Mouse (Mus musculus) hindbrain, embryonic 13.5 days (tissue): ENCODE measurements around the gene Akt1s1. TPM values are rescaled to one million over a fixed set of nuclear protein-coding genes. Genes with fewer than 3 reads are reported as not detected.
A peak's percentile ranks its signal among the peaks of the same experiment; 100 is the strongest.
"Not testable (repeated sequence)": the region's sequence is repeated elsewhere in the genome, so short reads cannot be mapped to it uniquely, and the experiment has no call there.

Experiments
- ATAC-seq: fragments of 200-750 bp; cut with Nextera tagmentation; 2 replicates; pipeline ENCODE4 v1.8.0; 2017; ENCODE audit warnings: moderate TSS enrichment; ENCODE audit not compliant: low FRiP score
- H3K27ac ChIP-seq: fragments of 300-500 bp; sonication (generic); 2 replicates; pipeline ENCODE4 v1.5.1; 2015; ENCODE audit warnings: inconsistent platforms, mild to moderate bottlenecking, moderate library complexity
- H3K27me3 ChIP-seq: fragments of 300-500 bp; sonication (generic); 2 replicates; pipeline ENCODE4 v1.6.1; 2015; ENCODE audit warnings: mild to moderate bottlenecking, inconsistent platforms
- H3K36me3 ChIP-seq: fragments of 300-500 bp; sonication (generic); 2 replicates; pipeline ENCODE4 v1.6.1; 2015; ENCODE audit warnings: mild to moderate bottlenecking, inconsistent platforms
- H3K4me1 ChIP-seq: fragments of 300-500 bp; sonication (generic); replicated peaks from 2 replicates; pipeline ENCODE4 v1.6.1; 2015; ENCODE audit warnings: inconsistent platforms
- H3K4me2 ChIP-seq: fragments of 300-500 bp; sonication (generic); 2 replicates; pipeline ENCODE4 v1.6.1; 2015; ENCODE audit warnings: inconsistent platforms, mild to moderate bottlenecking, moderate library complexity
- H3K4me3 ChIP-seq: fragments of 300-500 bp; sonication (generic); 2 replicates; pipeline ENCODE4 v1.5.1; 2015; ENCODE audit warnings: mild to moderate bottlenecking, inconsistent platforms
- H3K9ac ChIP-seq: fragments of 300-500 bp; sonication (generic); 2 replicates; pipeline ENCODE4 v1.6.1; 2015; ENCODE audit warnings: mild to moderate bottlenecking, inconsistent platforms
- H3K9me3 ChIP-seq: fragments of 300-500 bp; sonication (generic); 2 replicates; pipeline ENCODE4 v1.6.1; 2016; ENCODE audit warnings: inconsistent platforms
- WGBS: fragments of 180-500 bp; shearing (Covaris S2); methylation state at CpG from one replicate; pipeline ENCODE4 v1.1.7; 2015; 5-methylcytosine and 5-hydroxymethylcytosine counted together
- polyA plus RNA-seq: library from polyadenylated mRNA; unstranded; fragments of >200 nt; fragmentation: Nextera tagmentation; extraction: Ambion mirVana; gene quantifications from 2 replicates; pipeline ENCODE4 v1.2.1, GENCODE M21; 2015

Gene Akt1s1
- polyA plus RNA-seq, 1 experiment from 2014 or later = 93.7 TPM

DNA sequence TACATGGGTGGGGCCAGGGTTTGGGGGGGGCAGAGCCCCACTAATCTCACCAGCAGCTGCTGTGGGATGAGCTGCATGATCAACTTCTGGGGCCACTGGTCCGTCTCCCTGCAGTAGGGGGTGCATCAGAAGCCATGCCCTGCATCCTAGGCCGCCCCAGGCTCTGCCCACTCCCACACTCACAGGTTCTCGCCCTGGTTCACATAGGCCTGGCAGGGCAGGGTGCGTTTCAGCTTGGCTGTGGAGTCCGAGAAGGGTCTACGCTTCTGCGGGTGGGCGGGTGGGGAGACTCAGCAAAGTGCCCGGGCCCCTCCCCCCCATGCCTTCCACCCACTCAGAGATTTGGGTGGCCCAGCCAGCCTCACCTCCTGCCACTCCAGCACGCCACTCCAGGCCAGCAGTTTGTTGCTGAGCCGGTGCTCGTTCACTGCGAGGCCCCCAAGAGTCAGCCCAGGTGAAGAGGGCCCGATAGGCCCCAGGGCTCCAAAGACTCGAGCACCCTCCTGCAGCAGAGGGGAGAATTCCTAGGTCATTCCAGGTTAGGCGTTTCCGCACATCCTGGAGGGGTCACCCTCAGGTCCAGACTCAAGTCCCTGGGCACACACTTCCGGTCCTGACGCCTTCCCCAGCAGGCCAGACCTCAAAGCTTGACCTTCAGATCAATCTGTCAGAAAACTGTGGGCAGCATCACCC, 18.4 kb downstream of the Akt1s1 start:
- ATAC-seq = no peak
- peak overlapping the region; percentile 93 for H3K4me3 ChIP-seq
- WGBS = 79% methylated on average over 19 of the region's 19 CpGs
- H3K27ac ChIP-seq = peak overlapping the region; percentile 30; the same call in 1 of the 2 replicates
- peak overlapping the region; percentile 99 for H3K9ac ChIP-seq
- H3K36me3 ChIP-seq = peaks cover 44% of the 10 kb centered on the region
- H3K9me3 ChIP-seq = no peaks in the 10 kb centered on the region
- H3K4me1 ChIP-seq = peaks cover 57% of the 10 kb centered on the region
- peak overlapping the region; percentile 98 for H3K4me2 ChIP-seq
- H3K27me3 ChIP-seq = no peaks in the 10 kb centered on the region

DNA sequence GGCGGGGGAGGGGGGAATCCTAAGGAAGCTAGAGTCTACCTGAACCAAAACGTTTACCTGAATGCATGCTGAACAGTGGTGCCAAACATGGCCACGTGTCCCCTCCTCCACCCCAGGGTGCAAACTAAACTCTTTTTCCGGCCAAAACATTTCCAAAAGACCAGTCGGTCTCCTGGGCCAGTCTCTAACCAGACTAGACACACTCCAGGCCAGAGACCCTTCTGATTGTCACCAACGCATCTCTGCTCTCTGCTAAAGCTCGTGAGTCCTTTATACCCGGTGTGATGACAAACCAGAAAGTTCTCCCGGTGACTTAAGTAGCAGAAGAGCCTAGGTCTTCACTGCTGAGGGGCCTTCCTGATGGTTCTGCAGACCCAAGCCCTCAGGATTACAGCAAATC, 19.0 kb downstream of the Akt1s1 start:
- peak overlapping the region; percentile 98 for H3K4me2 ChIP-seq
- H3K4me3 ChIP-seq = peak overlapping the region; percentile 93
- H3K27ac ChIP-seq = peak overlapping the region; percentile 100; the same call in 1 of the 2 replicates
- peak overlapping the region; percentile 99 for H3K9ac ChIP-seq
- ATAC-seq = no peak
- H3K4me1 ChIP-seq = peaks cover 57% of the 10 kb centered on the region
- peaks cover 37% of the 10 kb centered on the region for H3K36me3 ChIP-seq
- no peaks in the 10 kb centered on the region for H3K9me3 ChIP-seq
- WGBS = 54% methylated on average over 9 of the region's 9 CpGs
- no peaks in the 10 kb centered on the region for H3K27me3 ChIP-seq

DNA sequence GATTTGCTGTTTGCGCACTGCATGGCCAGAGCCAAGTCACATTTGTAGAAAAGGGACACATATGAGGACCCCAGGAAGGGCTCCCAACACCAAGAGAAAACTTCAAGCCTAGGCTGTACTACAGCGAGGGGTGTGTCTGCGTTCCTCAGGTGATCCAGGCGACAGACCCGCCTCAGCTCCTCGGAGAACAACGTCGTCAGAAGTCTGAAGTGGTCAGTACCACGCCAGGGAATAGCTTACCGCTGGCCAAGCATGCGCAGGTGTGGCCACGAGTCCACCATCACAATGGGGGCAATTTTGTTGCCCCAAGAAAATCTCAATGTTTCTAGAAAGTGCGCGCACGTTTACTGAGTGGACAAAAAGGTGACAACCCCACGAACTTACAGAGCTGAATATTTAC, 19.7 kb downstream of the Akt1s1 start:
- Histone ChIP-seq H3K9ac (peak overlapping the region; percentile 99), H3K27me3 (no peaks in the 10 kb centered on the region), H3K4me1 (peaks cover 57% of the 10 kb centered on the region), H3K27ac (peak overlapping the region; percentile 100; the same call in 1 of the 2 replicates), H3K4me3 (peak overlapping the region; percentile 93), H3K9me3 (no peaks in the 10 kb centered on the region), H3K4me2 (peak overlapping the region; percentile 98), H3K36me3 (peaks cover 31% of the 10 kb centered on the region)
- ATAC-seq = no peak
- 8% methylated on average over 16 of the region's 16 CpGs for WGBS

DNA sequence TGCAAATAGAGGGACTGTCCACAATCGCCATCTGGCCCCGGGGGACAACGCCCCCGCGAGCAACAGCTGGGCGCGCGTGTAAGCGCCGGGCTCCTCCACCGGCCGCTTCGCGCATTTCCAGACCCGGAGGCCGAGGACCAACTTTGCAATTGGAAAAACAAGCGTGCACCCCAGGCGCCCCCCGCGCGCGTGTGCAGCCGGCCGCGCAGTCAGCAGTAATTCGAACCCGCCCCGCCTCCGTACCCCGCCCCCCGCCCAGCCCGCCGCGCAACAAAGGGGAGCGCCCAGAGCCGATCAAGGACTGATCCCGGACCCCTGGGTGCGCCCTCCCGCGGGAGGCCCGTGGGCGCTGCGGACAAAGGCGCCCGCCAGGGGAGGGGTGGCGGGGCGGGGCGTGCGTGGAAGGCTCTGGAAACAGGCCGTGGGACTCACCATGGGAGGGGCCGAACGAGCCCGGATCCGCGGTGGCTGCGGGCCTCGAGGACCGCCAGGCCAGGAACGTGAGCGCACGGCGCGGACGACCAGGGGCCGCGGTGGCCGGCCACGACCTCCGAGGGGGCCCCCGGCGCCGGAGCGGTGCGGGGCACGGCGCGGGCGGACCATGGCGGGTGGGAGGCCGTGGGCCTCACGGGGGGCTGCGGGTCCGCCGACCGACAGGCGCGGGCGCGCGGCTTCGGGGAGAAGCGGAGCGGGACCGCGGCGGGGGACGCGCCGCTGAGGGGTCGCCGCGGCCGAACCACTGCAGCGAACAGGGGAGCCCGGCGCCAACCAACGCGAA, 20.3 kb downstream of the Akt1s1 start:
- WGBS = under 1% methylated on average over 100 of the region's 108 CpGs
- H3K4me1 ChIP-seq = peaks cover 52% of the 10 kb centered on the region

DNA sequence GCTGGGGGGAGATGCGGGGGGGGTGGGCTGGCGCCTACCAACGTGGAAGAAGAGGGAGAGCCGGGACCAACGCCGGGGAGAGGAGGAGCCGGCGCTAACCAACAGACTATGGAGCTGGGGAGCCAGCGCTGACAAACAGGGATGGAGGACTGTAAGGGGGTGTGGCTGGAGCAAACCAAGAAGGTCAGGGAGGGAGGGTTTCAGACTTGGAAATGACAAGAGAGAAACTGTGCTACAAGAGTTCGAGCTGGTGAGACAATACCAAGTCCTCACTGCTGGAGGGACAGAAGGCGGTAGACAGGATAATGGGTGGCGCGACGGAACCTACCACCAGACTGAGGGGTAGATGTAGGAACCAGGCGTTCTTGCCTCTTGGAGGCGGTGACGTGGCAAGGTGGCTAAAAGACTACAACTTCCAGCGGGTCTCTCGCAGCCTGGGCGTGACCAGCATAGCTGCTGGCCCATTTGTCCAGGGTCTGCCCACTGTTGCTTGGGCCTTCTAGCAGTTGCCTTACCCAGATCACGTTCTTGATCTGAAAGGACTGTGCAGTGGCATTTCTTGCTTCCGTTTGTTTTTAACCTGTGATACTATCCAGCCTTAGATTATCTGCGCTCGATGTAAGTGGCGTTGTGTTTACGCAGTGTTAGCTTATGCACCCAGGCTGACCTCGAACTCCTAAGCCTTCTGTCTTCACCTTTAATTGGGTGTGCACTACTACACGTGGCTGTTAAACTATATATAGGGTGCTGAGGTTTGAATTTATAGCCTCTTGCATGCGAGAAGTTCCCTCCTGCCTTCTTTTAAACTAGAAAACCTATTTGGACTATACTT, 21.1 kb downstream of the Akt1s1 start, which contains the start of gene Ptov1:
Ptov1 (minus strand) TSS at position 92 of the 832 bp plus-strand sequence.
- Histone ChIP-seq H3K4me3 (peak within 1 kb of the TSS; percentile 93), H3K9ac (peak within 1 kb of the TSS; percentile 99), H3K36me3 (peaks cover 16% of the 10 kb centered on the region), H3K9me3 (no peaks in the 10 kb centered on the region), H3K27me3 (no peaks in the 10 kb centered on the region), H3K4me1 (peaks cover 44% of the 10 kb centered on the region), H3K4me2 (peak within 1 kb of the TSS; percentile 98), H3K27ac (peak within 1 kb of the TSS; percentile 100)
- 11% methylated on average over 29 of the region's 29 CpGs for WGBS
- ATAC-seq = peak; percentile 96

More for the DNA sequence above, 20.3 kb downstream of the Akt1s1 start:
- no peaks in the 10 kb centered on the region for H3K9me3 ChIP-seq
- no peaks in the 10 kb centered on the region for H3K27me3 ChIP-seq
- peak overlapping the region; percentile 99 for H3K9ac ChIP-seq
- peak overlapping the region; percentile 93 for H3K4me3 ChIP-seq
- ATAC-seq = peak; percentile 34
- H3K4me2 ChIP-seq = peak overlapping the region; percentile 98
- peaks cover 24% of the 10 kb centered on the region for H3K36me3 ChIP-seq
- peak overlapping the region; percentile 100 for H3K27ac ChIP-seq

DNA sequence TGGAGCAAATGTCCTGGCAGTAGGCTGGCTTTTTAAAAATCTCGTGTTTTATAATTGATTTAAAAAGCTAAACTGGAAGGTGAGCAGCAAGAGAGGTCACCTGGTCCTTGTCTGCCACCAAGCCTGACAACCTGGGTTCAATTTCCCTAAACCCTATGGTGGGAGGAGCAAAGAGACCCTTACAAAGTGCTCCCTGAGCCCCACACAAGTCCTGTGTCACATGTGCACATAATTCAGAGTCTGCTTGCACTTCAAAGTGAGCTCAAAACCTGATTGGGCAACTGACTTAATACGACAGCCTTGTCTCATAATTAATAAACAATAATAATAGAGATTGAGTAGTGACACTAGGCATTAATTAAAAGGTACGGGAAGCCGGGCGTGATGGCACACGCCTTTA, 21.8 kb downstream of the Akt1s1 start:
- Histone ChIP-seq H3K36me3 (peaks cover 9% of the 10 kb centered on the region), H3K9me3 (no peaks in the 10 kb centered on the region), H3K4me2 (peak overlapping the region; percentile 98), H3K27me3 (no peaks in the 10 kb centered on the region), H3K4me3 (peak overlapping the region; percentile 93), H3K9ac (peak overlapping the region; percentile 68), H3K27ac (peak overlapping the region; percentile 100), H3K4me1 (peaks cover 37% of the 10 kb centered on the region)
- 85% methylated on average over 6 of the region's 6 CpGs for WGBS
- no peak for ATAC-seq

DNA sequence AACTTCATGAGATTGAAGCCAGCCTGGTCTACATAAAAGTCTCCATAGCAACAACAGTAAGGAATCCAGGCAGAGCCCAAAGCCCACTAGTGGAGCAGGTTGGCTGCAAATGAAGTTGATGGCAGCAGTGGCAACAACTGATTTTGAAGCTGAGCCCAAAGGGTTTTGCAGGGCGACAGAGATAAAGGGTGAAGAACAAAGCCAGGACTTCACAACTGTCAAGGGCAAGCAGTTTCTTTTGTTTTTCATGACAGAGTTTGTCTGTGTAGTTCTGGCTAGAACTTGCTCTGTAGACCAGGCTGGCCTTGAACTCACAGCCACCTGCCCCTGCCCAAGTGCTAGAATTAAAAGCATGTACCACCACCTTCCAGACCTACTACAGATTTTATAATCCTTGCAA, 22.4 kb downstream of the Akt1s1 start:
- 35% methylated on average over 1 of the region's 1 CpGs for WGBS
- H3K4me3 ChIP-seq = no peak overlapping the region
- no peaks in the 10 kb centered on the region for H3K9me3 ChIP-seq
- H3K27ac ChIP-seq = peak overlapping the region; percentile 26; the same call in 1 of the 2 replicates
- no peaks in the 10 kb centered on the region for H3K27me3 ChIP-seq
- H3K4me1 ChIP-seq = peaks cover 31% of the 10 kb centered on the region
- ATAC-seq = no peak
- H3K4me2 ChIP-seq = no peak overlapping the region
- H3K9ac ChIP-seq = no peak overlapping the region
- H3K36me3 ChIP-seq = peaks cover 11% of the 10 kb centered on the region

DNA sequence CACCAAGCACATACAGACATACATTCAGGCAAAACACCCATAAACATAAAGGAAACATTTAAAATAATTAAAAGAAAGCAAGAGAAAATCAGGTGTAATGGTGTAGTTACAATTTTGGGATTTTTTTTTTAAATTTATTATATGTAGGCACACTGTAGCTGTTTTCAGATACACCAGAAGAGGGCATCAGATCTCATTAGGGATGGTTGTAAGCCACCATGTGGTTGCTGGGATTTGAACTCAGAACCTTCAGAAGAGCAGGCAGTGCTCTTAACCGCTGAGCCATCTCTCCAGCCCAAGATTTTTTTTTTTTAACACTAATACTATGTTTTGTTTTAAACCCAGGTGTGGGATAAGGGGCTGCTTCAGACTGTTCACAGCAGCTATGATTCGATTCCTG, 23.0 kb downstream of the Akt1s1 start:
- ATAC-seq, H3K27ac ChIP-seq: not testable (repeated sequence)
- peaks cover 26% of the 10 kb centered on the region for H3K4me1 ChIP-seq

DNA sequence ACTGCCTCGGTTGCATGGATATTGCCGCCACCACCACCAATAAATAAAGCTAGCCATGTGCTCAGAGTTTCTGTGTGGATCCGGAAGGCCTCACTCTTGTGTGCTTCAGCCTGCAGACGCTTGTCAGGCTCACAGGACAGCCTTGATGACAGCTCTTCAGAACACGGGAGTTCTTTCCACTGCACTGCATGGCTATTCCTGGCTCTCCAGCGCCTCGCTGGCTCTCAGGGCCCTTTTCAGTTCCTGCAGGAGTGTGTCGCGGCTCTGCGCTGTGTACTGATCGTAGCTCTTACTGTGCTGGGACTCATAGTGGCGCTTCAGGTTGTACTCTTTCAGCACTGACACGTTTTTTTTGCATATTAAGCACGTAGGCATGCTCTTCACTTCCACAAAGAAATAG, 29.0 kb downstream of the Akt1s1 start:
- Histone ChIP-seq H3K27me3 (no peaks in the 10 kb centered on the region), H3K4me3 (no peak overlapping the region), H3K27ac (no peak overlapping the region), H3K36me3 (peaks cover 72% of the 10 kb centered on the region), H3K4me2 (no peak overlapping the region), H3K4me1 (no peaks in the 10 kb centered on the region), H3K9ac (no peak overlapping the region), H3K9me3 (no peaks in the 10 kb centered on the region)
- 89% methylated on average over 14 of the region's 14 CpGs for WGBS
- ATAC-seq = no peak

More for the DNA sequence above, 23.0 kb downstream of the Akt1s1 start:
- not testable (repeated sequence) for H3K4me2 ChIP-seq, H3K4me3 ChIP-seq, H3K27me3 ChIP-seq, H3K9me3 ChIP-seq, H3K9ac ChIP-seq
- 90% methylated on average over 2 of the region's 2 CpGs for WGBS
- H3K36me3 ChIP-seq = peaks cover 11% of the 10 kb centered on the region

DNA sequence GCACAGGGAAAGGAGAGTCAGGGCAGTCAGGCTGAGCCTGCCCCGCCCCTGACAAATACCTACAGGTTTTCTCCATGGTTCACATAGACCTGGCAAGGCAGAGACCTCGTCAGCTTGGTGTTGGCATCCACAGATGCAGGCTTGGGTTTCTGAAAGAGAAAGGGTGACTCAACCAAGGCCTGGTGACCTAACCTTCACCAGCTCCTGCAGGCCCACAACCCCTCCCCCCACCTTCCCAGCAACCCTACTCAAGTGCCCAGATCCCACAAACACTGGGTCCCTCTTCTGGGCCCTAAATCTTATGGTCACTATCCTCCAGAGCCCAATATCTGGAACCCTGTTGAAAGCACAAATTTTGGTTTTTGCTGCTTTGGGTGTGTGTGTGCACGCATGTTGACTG, 34.2 kb downstream of the Akt1s1 start:
- no peaks in the 10 kb centered on the region for H3K9me3 ChIP-seq
- no peak overlapping the region for H3K4me3 ChIP-seq
- WGBS = 96% methylated on average over 3 of the region's 3 CpGs
- H3K9ac ChIP-seq = no peak overlapping the region
- no peak overlapping the region for H3K27ac ChIP-seq
- H3K27me3 ChIP-seq = no peaks in the 10 kb centered on the region
- H3K4me2 ChIP-seq = no peak overlapping the region
- H3K4me1 ChIP-seq = peaks cover 12% of the 10 kb centered on the region
- ATAC-seq = no peak
- H3K36me3 ChIP-seq = peaks cover 90% of the 10 kb centered on the region

DNA sequence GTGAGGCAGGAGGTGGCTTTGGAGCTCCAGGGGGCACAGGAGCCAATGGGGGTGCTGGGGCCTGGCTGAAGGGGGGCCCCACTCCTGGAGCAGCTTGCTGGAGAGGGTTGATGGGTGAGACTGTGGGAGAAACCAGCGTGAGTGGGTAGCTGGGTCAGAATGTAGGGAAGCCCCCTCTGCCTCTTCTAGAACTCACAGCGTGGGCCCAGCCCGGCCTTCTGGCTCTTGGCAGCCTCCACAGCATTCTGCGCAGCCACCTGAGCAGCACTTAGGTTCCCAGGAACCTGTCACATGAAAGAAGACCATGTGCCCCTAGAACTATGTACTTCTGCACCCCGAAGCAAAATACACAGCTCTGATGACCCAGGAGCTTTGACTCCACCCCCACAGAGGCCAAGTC, 35.8 kb downstream of the Akt1s1 start:
- no peak overlapping the region for H3K4me3 ChIP-seq
- H3K9ac ChIP-seq = no peak overlapping the region
- H3K4me2 ChIP-seq = no peak overlapping the region
- H3K4me1 ChIP-seq = peaks cover 28% of the 10 kb centered on the region
- no peak for ATAC-seq
- peaks cover 90% of the 10 kb centered on the region for H3K36me3 ChIP-seq
- no peaks in the 10 kb centered on the region for H3K9me3 ChIP-seq
- H3K27me3 ChIP-seq = no peaks in the 10 kb centered on the region
- no peak overlapping the region for H3K27ac ChIP-seq
- WGBS = 98% methylated on average over 5 of the region's 5 CpGs

DNA sequence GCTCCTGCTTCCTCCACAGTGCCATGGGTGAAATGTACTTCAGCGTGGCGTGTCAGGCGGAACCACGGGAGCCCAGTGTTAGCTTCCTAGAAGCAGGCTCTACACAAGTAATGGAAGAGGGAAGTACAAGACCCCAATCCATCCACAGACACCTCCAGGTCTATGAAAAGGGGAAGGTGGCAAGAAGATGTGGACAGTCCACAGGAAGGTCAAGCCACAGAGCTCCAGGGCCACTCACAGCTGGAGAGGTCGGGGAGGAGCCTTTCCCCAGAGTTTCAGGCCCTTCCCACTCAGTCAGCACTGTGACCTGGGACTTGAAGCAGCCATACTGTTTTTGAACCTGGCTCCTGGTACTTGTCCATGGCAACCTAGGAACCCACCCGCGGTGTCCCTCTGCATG, 38.2 kb downstream of the Akt1s1 start:
- Histone ChIP-seq H3K27me3 (no peaks in the 10 kb centered on the region), H3K9ac (peak overlapping the region; percentile 35), H3K4me2 (no peak overlapping the region), H3K36me3 (peaks cover 69% of the 10 kb centered on the region), H3K4me3 (no peak overlapping the region), H3K9me3 (no peaks in the 10 kb centered on the region), H3K27ac (no peak overlapping the region), H3K4me1 (peaks cover 49% of the 10 kb centered on the region)
- 86% methylated on average over 7 of the region's 7 CpGs for WGBS
- no peak for ATAC-seq
